ENCODE assay signal across 16 mouse cellular contexts in genomic region chr11:57899335-57899734, GRCm38 (mm10).
A peak's percentile ranks its signal among the peaks of the same experiment; 100 is the strongest.
DNase-seq lines count a peak whose midpoint lies in the region; ATAC-seq and TF ChIP-seq lines count a peak whose summit lies in the region.
"Had no signal": no experiment of that assay in that cellular context is flagged by ENCODE, and none has a peak within 500 bp of the region (broad histone marks: within the 10 kb centered on the region; RNA-seq: fewer than 3 reads in every experiment).

No protein-coding gene starts in this region.

- intact Hi-C loops in heart, postnatal 36 days (cut with DNase I): no loop called here

- H3K4me2 ChIP-seq in kidney, embryonic 14.5 days (replicated peaks; ENCODE audit: low read depth, low read length): no peak overlapping the region
- H3K4me2 ChIP-seq: embryonic facial prominence, embryonic 12.5 days; forebrain, embryonic 15.5 days; hindbrain, embryonic 15.5 days had no signal

- H3K4me3 ChIP-seq in kidney, embryonic 14.5 days (ENCODE audit: low read length): no peak overlapping the region
- no peak overlapping the region for H3K4me3 ChIP-seq in cerebellum, adult 2 months (replicated peaks; ENCODE audit: insufficient read depth, low read depth, low read length)
- H3K4me3 ChIP-seq: embryonic facial prominence, embryonic 12.5 days; forebrain, embryonic 15.5 days; heart, adult 2 months; hindbrain, embryonic 15.5 days had no signal

- no peaks in the 10 kb centered on the region for H3K27me3 ChIP-seq in kidney, embryonic 14.5 days (ENCODE audit: control insufficient read depth, insufficient read depth, low read length)
- H3K27me3 ChIP-seq in cerebellum, adult 2 months (ENCODE audit: control insufficient read depth, insufficient read depth, low read length): no peaks in the 10 kb centered on the region
- H3K27me3 ChIP-seq: embryonic facial prominence, embryonic 12.5 days; forebrain, embryonic 15.5 days; hindbrain, embryonic 15.5 days had no signal

- TF ChIP-seq POLR2A in cerebellum, adult 2 months (IDR thresholded peaks at IDR 0.05; ENCODE audit: borderline replicate concordance, insufficient read depth, low read length): no peak

- TF ChIP-seq CTCF in cerebellum, adult 2 months (IDR thresholded peaks at IDR 0.05; ENCODE audit: borderline replicate concordance, insufficient read depth, low read depth, low read length): no peak

- H3K9me3 ChIP-seq in kidney, embryonic 14.5 days (ENCODE audit: control insufficient read depth, low read length): no peaks in the 10 kb centered on the region
- H3K9me3 ChIP-seq: embryonic facial prominence, embryonic 12.5 days; forebrain, embryonic 15.5 days; hindbrain, embryonic 15.5 days had no signal

- H3K27ac ChIP-seq in kidney, embryonic 14.5 days (ENCODE audit: low read depth, low read length): no peak overlapping the region
- no peak overlapping the region for H3K27ac ChIP-seq in cerebellum, adult 2 months (ENCODE audit: insufficient read depth, low read length)
- H3K27ac ChIP-seq: embryonic facial prominence, embryonic 12.5 days; forebrain, embryonic 15.5 days; heart, adult 2 months; hindbrain, embryonic 15.5 days had no signal

- no peak for ATAC-seq in kidney, embryonic 14.5 days (ENCODE audit: low FRiP score, low TSS enrichment)
- ATAC-seq in common myeloid progenitor, adult 5-6 weeks (replicated peaks; ENCODE audit: low read depth, poor library complexity, severe bottlenecking): peak; percentile 43; the same call in 1 of the 2 replicates
- ATAC-seq in megakaryocyte progenitor cell, adult 5-6 weeks (replicated peaks; ENCODE audit: poor library complexity): peak; percentile 69
- ATAC-seq: forebrain, embryonic 15.5 days had no signal

- DNase-seq in heart, adult 11 months: peak; percentile 79
- DNase-seq in heart, postnatal 36 days: no peak
- DNase-seq in kidney, postnatal 10 days: peak; percentile 14
- no peak for DNase-seq in cerebellum, adult 2 months
- DNase-seq: adrenal gland, postnatal 14 days; cerebellum, adult 18-20 months; cerebellum, postnatal 10 days; gastrocnemius, postnatal 36 days; heart, adult 2 months; heart, postnatal 10 days had no signal

- no peaks in the 10 kb centered on the region for H3K36me3 ChIP-seq in kidney, embryonic 14.5 days (ENCODE audit: control insufficient read depth, insufficient read depth, low read length)
- H3K36me3 ChIP-seq: embryonic facial prominence, embryonic 12.5 days; forebrain, embryonic 15.5 days; hindbrain, embryonic 15.5 days had no signal

- H3K9ac ChIP-seq in kidney, embryonic 14.5 days (ENCODE audit: low read depth, low read length): no peak overlapping the region
- H3K9ac ChIP-seq: embryonic facial prominence, embryonic 12.5 days; forebrain, embryonic 15.5 days; hindbrain, embryonic 15.5 days had no signal

- H3K4me1 ChIP-seq in kidney, embryonic 14.5 days (ENCODE audit: control insufficient read depth, insufficient read depth, low read length): no peaks in the 10 kb centered on the region
- H3K4me1 ChIP-seq in cerebellum, adult 2 months (ENCODE audit: control insufficient read depth, insufficient read depth, low read length): no peaks in the 10 kb centered on the region
- H3K4me1 ChIP-seq: forebrain, embryonic 15.5 days; hindbrain, embryonic 15.5 days had no signal

- WGBS in kidney, embryonic 14.5 days: 61% methylated on average over 4 of the region's 4 CpGs
- WGBS in cerebellum, adult 2 months: 60% methylated on average over 4 of the region's 4 CpGs

Comparison
In these comparisons a context has a peak if more than half of its experiments do, and no peak if none do; other contexts are left out.
1. DNase-seq: peak in heart, adult 11 months (single experiment) and kidney, postnatal 10 days (single experiment); none in heart, postnatal 36 days (0 of 2) and cerebellum, adult 2 months (0 of 2).